Mouse (Mus musculus) G1E (cell line): Measurements from ENCODE around the gene Gm12117. TPM values are rescaled to one million over a fixed set of nuclear protein-coding genes. Genes with fewer than 3 reads are reported as not detected.

ENCODE experiments used
- ATAC-seq: 2 replicates; pipeline ENCODE4 v1.8.0; 2016; ENCODE audit warnings: mild to moderate bottlenecking; ENCODE audit not compliant: insufficient number of reproducible peaks, poor library complexity, low FRiP score, severe bottlenecking; ENCODE audit errors: extremely low read depth
- DNase-seq: peaks from one replicate; pipeline ENCODE4 v3.0.0; 2012; ENCODE audit warnings: low spot score
- H3K27me3 ChIP-seq: 2 replicates; pipeline ENCODE4 v1.6.1; 2012; ENCODE audit warnings: mild to moderate bottlenecking, low read length, inconsistent platforms; ENCODE audit not compliant: insufficient read depth
- H3K36me3 ChIP-seq: replicated peaks from 2 replicates; pipeline ENCODE3; 2012; ENCODE audit warnings: mild to moderate bottlenecking, inconsistent platforms
- H3K4me1 ChIP-seq: 2 replicates; pipeline ENCODE4 v1.6.1; 2012; ENCODE audit warnings: low read depth, low read length, inconsistent platforms, mixed read lengths; ENCODE audit not compliant: insufficient read depth
- H3K4me3 ChIP-seq: 2 replicates; pipeline ENCODE4 v1.5.1; 2012; ENCODE audit warnings: low read depth, mild to moderate bottlenecking, inconsistent platforms, low read length, moderate library complexity, mixed read lengths
- H3K9me3 ChIP-seq: replicated peaks from 2 replicates; pipeline ENCODE4 v1.6.1; 2012; ENCODE audit warnings: inconsistent platforms
- CTCF ChIP-seq: IDR thresholded peaks from 2 replicates; pipeline ENCODE4 v1.5.1; 2012; ENCODE audit warnings: low read depth, low read length, inconsistent platforms, mixed read lengths
- GATA1 ChIP-seq: IDR thresholded peaks from 2 replicates; pipeline ENCODE4 v1.6.1; 2012; ENCODE audit warnings: borderline replicate concordance, low read length, inconsistent platforms, mixed read lengths
- GATA2 ChIP-seq: IDR thresholded peaks from 2 replicates; pipeline ENCODE4 v1.6.1; 2012; ENCODE audit warnings: low read depth, low read length, inconsistent platforms, borderline replicate concordance
- POLR2AphosphoS5 ChIP-seq: IDR thresholded peaks from 2 replicates; pipeline ENCODE4 v1.6.1; 2012; ENCODE audit warnings: low read depth, low read length, inconsistent platforms; ENCODE audit not compliant: insufficient replicate concordance
- TAL1 ChIP-seq: conservative IDR thresholded peaks from 2 replicates; pipeline ENCODE4 v1.6.1; 2012; ENCODE audit warnings: low read depth, low read length, inconsistent platforms, mixed read lengths
- polyA plus RNA-seq: library from polyadenylated mRNA; stranded (reverse); fragments of >175 nt; gene quantifications from 2 replicates; pipeline ENCODE4 v1.2.3, GENCODE M21; 2012
- total RNA-seq, 2 experiments: library from RNA; stranded (forward) in 1 of 2; stranded (reverse) in 1 of 2; fragments of 200-1000 nt in 1 of 2; fragments of >200 nt in 1 of 2; fragmentation: Nextera tagmentation in 1 of 2; gene quantifications; 2 replicates each; pipeline ENCODE4 v1.2.3; 2014 to 2017

Gene Gm12117
- total and polyA plus RNA-seq, 3 experiments: 0.33 to 1.4 TPM; not detected in 1

DNA sequence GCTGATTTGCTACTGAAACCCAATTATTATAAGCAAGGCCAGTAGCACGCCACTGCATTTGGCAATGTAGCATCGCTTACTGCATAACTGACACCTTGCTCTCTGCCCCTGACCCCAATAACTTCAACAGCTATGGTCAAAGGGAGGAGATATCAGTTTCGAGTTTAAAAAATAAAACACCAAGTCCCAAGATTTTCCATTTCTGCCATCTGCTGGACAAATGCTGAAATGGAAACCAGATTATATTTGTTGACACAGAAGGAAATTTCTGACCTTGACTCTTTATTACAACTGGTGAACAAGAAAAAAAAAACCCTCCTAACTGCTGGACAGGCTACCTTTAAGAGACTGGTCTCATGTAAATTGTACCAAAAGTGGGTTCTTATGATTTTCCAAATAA lies 18.9 kb upstream of the Gm12117 start:
- Histone ChIP-seq H3K36me3 (no peaks in the 10 kb centered on the region), H3K9me3 (no peaks in the 10 kb centered on the region), H3K27me3 (no peaks in the 10 kb centered on the region), H3K4me3 (no peak overlapping the region), H3K4me1 (no peaks in the 10 kb centered on the region)
- DNase-seq: no peak
- TF ChIP-seq CTCF (no peak), TAL1 (no peak), GATA2 (no peak), POLR2AphosphoS5 (no peak), GATA1 (no peak)
- no peak for ATAC-seq

DNA sequence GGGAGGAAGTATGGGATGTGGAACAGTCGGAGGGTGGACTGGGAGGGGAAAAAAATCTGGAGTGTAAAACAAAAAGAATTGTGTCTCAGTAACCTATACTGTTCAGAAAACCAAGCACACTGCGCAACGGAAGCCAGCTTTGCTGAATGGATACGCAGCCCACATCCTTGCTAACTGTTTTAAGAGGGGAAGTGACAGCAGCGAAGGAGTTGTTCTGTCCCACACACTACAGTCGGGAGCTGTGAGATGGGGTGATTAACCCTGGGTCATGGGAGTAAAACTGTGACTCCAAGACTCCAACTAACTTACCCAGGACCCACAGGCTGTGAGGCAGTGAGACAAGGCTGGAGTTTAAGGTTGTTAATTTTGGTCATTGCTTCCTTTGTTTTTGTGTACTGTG lies 17.5 kb upstream of the Gm12117 start:
- Histone ChIP-seq H3K9me3 (no peaks in the 10 kb centered on the region), H3K4me3 (no peak overlapping the region), H3K4me1 (no peaks in the 10 kb centered on the region), H3K27me3 (no peaks in the 10 kb centered on the region), H3K36me3 (no peaks in the 10 kb centered on the region)
- TF ChIP-seq GATA1 (no peak), GATA2 (no peak), CTCF (no peak), POLR2AphosphoS5 (no peak), TAL1 (no peak)
- no peak for ATAC-seq
- DNase-seq: no peak

DNA sequence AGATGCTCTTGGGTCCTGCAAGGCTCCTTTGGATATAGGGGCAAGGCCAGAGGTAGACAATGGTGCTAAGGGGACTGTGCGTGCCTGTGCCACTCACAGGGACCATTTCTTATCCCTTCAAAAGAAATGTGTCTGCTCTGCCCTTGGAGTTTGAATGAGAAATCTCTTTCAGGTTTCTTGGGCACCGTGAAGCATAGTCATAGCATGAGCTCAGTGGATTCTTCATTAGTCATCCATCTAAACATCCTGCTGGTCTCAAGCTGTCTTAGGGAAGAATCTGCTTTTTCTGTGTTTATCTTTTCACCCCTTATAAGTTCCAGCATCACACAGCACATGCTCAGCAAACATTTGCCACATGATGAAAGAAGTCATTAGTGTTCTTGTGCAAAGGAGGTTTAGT lies 2.0 kb upstream of the Gm12117 start:
- no peak overlapping the region for H3K4me3 ChIP-seq
- no peaks in the 10 kb centered on the region for H3K27me3 ChIP-seq
- no peaks in the 10 kb centered on the region for H3K9me3 ChIP-seq
- no peaks in the 10 kb centered on the region for H3K36me3 ChIP-seq
- TF ChIP-seq GATA1: no peak
- TF ChIP-seq CTCF: no peak
- TF ChIP-seq POLR2AphosphoS5: no peak
- no peak for TF ChIP-seq GATA2
- no peak for TF ChIP-seq TAL1
- DNase-seq (no peak), ATAC-seq (no peak)
- no peaks in the 10 kb centered on the region for H3K4me1 ChIP-seq

DNA sequence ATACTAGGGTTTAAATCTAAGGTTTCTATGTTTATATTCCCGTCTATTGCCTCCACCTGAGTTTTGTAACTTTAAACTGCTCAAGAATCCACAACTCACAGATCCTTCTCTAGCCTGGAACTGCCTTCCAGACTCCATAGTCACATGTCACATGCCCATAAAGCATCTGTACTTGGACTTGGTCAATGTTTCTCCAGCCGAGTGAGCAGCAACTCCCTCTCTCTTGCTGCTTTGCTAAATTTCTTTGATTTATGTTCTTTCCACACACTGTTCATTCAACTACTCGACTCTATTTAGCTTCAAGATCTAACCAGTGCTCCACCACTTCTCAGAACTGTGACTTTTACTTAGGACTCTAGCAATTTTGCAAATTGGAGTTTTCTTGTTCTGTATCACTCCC lies 1.7 kb downstream of the Gm12117 start:
- TF ChIP-seq POLR2AphosphoS5 (no peak), GATA1 (no peak), CTCF (no peak), GATA2 (no peak), TAL1 (no peak)
- DNase-seq: no peak
- no peaks in the 10 kb centered on the region for H3K36me3 ChIP-seq
- no peaks in the 10 kb centered on the region for H3K27me3 ChIP-seq
- ATAC-seq: no peak
- no peaks in the 10 kb centered on the region for H3K4me1 ChIP-seq
- no peaks in the 10 kb centered on the region for H3K9me3 ChIP-seq
- H3K4me3 ChIP-seq: no peak overlapping the region

DNA sequence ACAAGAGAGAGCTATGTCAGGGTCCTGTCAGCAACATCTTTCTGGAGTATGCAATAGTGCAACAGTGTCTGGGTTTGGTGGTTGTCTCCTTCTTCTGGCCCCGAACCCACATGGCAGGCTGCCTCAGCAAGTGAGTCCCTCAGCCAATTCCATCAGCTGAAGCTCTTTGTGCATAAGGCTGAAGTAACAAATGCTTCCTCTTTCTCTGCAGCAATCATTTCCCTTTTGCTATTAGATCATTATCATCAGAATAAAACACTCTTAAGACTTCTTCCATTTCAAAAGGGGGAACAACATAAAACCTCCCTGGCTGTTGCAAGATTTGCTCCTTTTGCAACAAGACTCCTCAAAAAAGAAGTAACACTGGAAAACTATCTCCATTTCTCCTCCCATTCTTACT lies 2.2 kb downstream of the Gm12117 start:
- TF ChIP-seq TAL1: no peak
- no peak for TF ChIP-seq GATA1
- TF ChIP-seq GATA2: no peak
- no peak for TF ChIP-seq POLR2AphosphoS5
- no peak for TF ChIP-seq CTCF
- Histone ChIP-seq H3K4me3 (no peak overlapping the region), H3K36me3 (no peaks in the 10 kb centered on the region), H3K27me3 (no peaks in the 10 kb centered on the region), H3K9me3 (no peaks in the 10 kb centered on the region), H3K4me1 (no peaks in the 10 kb centered on the region)
- ATAC-seq: no peak
- DNase-seq: no peak

DNA sequence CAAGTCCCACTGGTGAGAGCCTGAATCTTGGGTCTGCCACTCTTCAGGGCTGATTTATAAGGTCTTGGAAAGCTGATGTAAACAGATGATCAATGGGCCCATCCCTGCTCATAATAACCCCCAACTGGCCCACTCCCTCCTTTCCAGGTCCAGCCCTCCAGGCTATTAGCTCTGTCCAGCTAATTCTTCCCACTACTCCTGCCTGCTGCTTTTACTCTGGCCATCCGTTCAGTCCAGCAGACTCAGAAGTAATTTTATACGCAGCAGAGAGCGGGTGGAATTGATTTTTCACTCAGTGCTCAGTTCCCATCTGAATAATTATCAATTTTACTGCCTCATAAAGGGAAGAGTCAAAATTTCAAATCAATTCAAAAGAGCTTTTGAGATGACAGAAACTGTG lies 36.2 kb downstream of the Gm12117 start:
- Histone ChIP-seq H3K4me1 (no peaks in the 10 kb centered on the region), H3K4me3 (no peak overlapping the region), H3K36me3 (peaks cover 2% of the 10 kb centered on the region), H3K9me3 (no peaks in the 10 kb centered on the region), H3K27me3 (no peaks in the 10 kb centered on the region)
- DNase-seq (no peak), ATAC-seq (no peak)
- no peak for TF ChIP-seq GATA2

DNA sequence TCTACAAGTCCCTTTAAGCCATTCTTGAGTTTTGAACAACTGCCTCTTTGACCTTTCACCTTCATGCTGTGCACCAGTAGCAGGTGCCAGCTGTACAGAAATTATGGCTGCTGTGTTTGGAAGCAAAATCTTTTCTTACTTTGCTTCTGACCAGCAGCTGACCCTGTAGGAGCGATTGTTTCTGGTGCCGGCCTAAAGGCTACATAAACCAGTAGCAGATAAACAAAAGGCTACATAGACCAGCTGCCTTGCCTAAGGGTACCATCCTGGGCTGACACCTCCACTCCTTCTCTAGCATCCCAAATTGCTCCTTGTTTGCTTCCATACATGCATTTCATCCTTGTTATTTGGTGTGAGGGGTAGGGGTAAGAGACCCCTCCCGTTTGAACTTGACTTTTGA lies 42.4 kb downstream of the Gm12117 start:
- Histone ChIP-seq H3K36me3 (no peaks in the 10 kb centered on the region), H3K4me1 (no peaks in the 10 kb centered on the region), H3K4me3 (no peak overlapping the region), H3K9me3 (no peaks in the 10 kb centered on the region), H3K27me3 (no peaks in the 10 kb centered on the region)
- no peak for DNase-seq
- no peak for ATAC-seq
- TF ChIP-seq GATA1: no peak
- no peak for TF ChIP-seq POLR2AphosphoS5
- no peak for TF ChIP-seq TAL1
- TF ChIP-seq GATA2: no peak
- no peak for TF ChIP-seq CTCF

DNA sequence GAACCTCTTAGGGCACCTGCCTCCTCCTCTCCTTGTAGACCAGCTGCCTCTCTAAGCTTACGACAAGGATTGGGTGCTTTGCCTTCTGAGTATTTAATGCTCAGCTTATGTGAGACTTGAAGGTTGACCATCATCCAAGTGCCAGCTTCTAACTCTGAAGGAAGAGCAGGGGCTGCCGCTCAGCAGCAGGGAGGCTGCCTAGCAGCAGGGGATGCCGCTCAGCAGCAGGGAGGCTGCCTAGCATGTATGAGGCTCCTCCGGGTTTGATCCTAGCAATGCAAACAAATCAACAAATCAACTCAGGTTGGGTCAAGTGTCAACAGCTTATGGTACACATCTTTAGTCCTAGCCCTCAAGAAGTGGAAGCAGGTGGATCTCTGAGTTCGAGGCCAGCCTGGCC lies 44.5 kb downstream of the Gm12117 start:
- no peak for TF ChIP-seq GATA2
- TF ChIP-seq TAL1: no peak
- no peak for TF ChIP-seq GATA1
- TF ChIP-seq POLR2AphosphoS5: no peak
- TF ChIP-seq CTCF: no peak
- H3K9me3 ChIP-seq: no peaks in the 10 kb centered on the region
- no peak overlapping the region for H3K4me3 ChIP-seq
- H3K27me3 ChIP-seq: no peaks in the 10 kb centered on the region
- no peaks in the 10 kb centered on the region for H3K36me3 ChIP-seq
- ATAC-seq: no peak
- no peak for DNase-seq
- H3K4me1 ChIP-seq: no peaks in the 10 kb centered on the region
